Comparison of ENCODE assay signal across 9 mouse cellular contexts in genomic region chr19:4697721-4698120, GRCm38 (mm10). TPM values are rescaled to one million over a fixed set of nuclear protein-coding genes. Genes with fewer than 3 reads are reported as not detected.
DNase-seq lines count a peak whose midpoint lies in the region; ATAC-seq and TF ChIP-seq lines count a peak whose summit lies in the region.
"Had no signal": no experiment of that assay in that cellular context is flagged by ENCODE, and none has a peak within 500 bp of the region (broad histone marks: within the 10 kb centered on the region; RNA-seq: fewer than 3 reads in every experiment).

No protein-coding gene starts in this region.

- no peak for ATAC-seq in heart, embryonic 16.5 days (replicated peaks; ENCODE audit: extremely low read depth, insufficient read depth, low FRiP score)
- ATAC-seq in hindbrain, embryonic 13.5 days (ENCODE audit: low FRiP score): peak; percentile 57
- peak; percentile 63; the same call in 1 of the 2 replicates for ATAC-seq in midbrain, embryonic 13.5 days
- no peak for ATAC-seq in CD4-positive, CD25-positive, alpha-beta regulatory T cell, adult 4 months

- no peak for TF ChIP-seq EP300 in heart, adult 2 months (IDR thresholded peaks at IDR 0.05; ENCODE audit: insufficient read depth, low read depth, low read length)

- no peak for DNase-seq in heart, adult 2 months
- peak; percentile 51 to 58 for DNase-seq in cerebellum, postnatal 14 days
- DNase-seq in ovary, postnatal 36 days (ENCODE audit: low spot score): no peak
- no peak for DNase-seq in left cerebral cortex, postnatal 25 days (ENCODE audit: low spot score in 2 of 2)

- no peaks in the 10 kb centered on the region for H3K4me1 ChIP-seq in heart, embryonic 16.5 days (ENCODE audit: control insufficient read depth, insufficient read depth, low read length)
- H3K4me1 ChIP-seq in heart, adult 2 months (ENCODE audit: control insufficient read depth, insufficient read depth, low read length): peaks cover 2% of the 10 kb centered on the region; the same call in 1 of the 2 replicates
- H3K4me1 ChIP-seq in hindbrain, embryonic 13.5 days (replicated peaks): peaks cover 15% of the 10 kb centered on the region
- H3K4me1 ChIP-seq in midbrain, embryonic 13.5 days (replicated peaks): peaks cover 10% of the 10 kb centered on the region

- no peaks in the 10 kb centered on the region for H3K9me3 ChIP-seq in heart, embryonic 16.5 days (replicated peaks; ENCODE audit: control insufficient read depth, low read length)
- no peaks in the 10 kb centered on the region for H3K9me3 ChIP-seq in hindbrain, embryonic 13.5 days
- no peaks in the 10 kb centered on the region for H3K9me3 ChIP-seq in midbrain, embryonic 13.5 days

- H3K79me2 ChIP-seq in heart, adult 2 months (replicated peaks; ENCODE audit: control insufficient read depth, insufficient read depth, low read length): no peaks in the 10 kb centered on the region

- 74% methylated on average over 9 of the region's 9 CpGs for whole genome bisulfite sequencing in heart, embryonic 16.5 days
- WGBS in heart, adult 2 months: 71% methylated on average over 9 of the region's 9 CpGs
- WGBS in hindbrain, embryonic 13.5 days: 74% methylated on average over 9 of the region's 9 CpGs
- WGBS in midbrain, embryonic 13.5 days: 77% methylated on average over 9 of the region's 9 CpGs

- no peak for TF ChIP-seq CTCF in heart, adult 2 months (IDR thresholded peaks at IDR 0.05)

- no peak overlapping the region; the same call in 1 of the 2 replicates for H3K4me3 ChIP-seq in heart, embryonic 16.5 days (ENCODE audit: low read length)
- no peak overlapping the region; the same call in 1 of the 2 replicates for H3K4me3 ChIP-seq in heart, adult 2 months
- peak overlapping the region; percentile 49 for H3K4me3 ChIP-seq in hindbrain, embryonic 13.5 days
- peak overlapping the region; percentile 63 for H3K4me3 ChIP-seq in midbrain, embryonic 13.5 days (replicated peaks)

- peaks cover 49% of the 10 kb centered on the region for H3K27me3 ChIP-seq in heart, embryonic 16.5 days (ENCODE audit: control insufficient read depth, insufficient read depth, low read length)
- H3K27me3 ChIP-seq in heart, adult 2 months (ENCODE audit: control insufficient read depth, insufficient read depth, low read length): peaks cover 2% of the 10 kb centered on the region; the same call in 1 of the 2 replicates
- peaks cover 38% of the 10 kb centered on the region for H3K27me3 ChIP-seq in hindbrain, embryonic 13.5 days
- H3K27me3 ChIP-seq in midbrain, embryonic 13.5 days: peaks cover 46% of the 10 kb centered on the region

- no peaks in the 10 kb centered on the region for H3K36me3 ChIP-seq in heart, embryonic 16.5 days (ENCODE audit: control insufficient read depth, insufficient read depth)
- H3K36me3 ChIP-seq in heart, adult 2 months (ENCODE audit: control insufficient read depth, insufficient read depth, low read length): no peaks in the 10 kb centered on the region
- no peaks in the 10 kb centered on the region for H3K36me3 ChIP-seq in hindbrain, embryonic 13.5 days
- no peaks in the 10 kb centered on the region for H3K36me3 ChIP-seq in midbrain, embryonic 13.5 days

- intact Hi-C loops in heart, adult 2 months (cut with DNase I): no loop called here
- intact Hi-C loops in left cerebral cortex, postnatal 25 days (cut with DNase I): loop anchor here (1.0 to 5.0 kb wide), 3 partner anchors 14 to 215 kb away; partner anchors contain the start of gene Sptbn2

- no peak overlapping the region for H3K27ac ChIP-seq in heart, embryonic 16.5 days (ENCODE audit: low read length)
- H3K27ac ChIP-seq in heart, adult 2 months: no peak overlapping the region
- peak overlapping the region; percentile 79 for H3K27ac ChIP-seq in hindbrain, embryonic 13.5 days
- H3K27ac ChIP-seq in midbrain, embryonic 13.5 days: peak overlapping the region; percentile 74; the same call in 1 of the 2 replicates

- no peak overlapping the region for H3K9ac ChIP-seq in heart, embryonic 16.5 days (ENCODE audit: low read length)
- no peak overlapping the region for H3K9ac ChIP-seq in heart, adult 2 months (ENCODE audit: low read depth, low read length)
- peak overlapping the region; percentile 74 for H3K9ac ChIP-seq in hindbrain, embryonic 13.5 days
- peak overlapping the region; percentile 77 for H3K9ac ChIP-seq in midbrain, embryonic 13.5 days (replicated peaks)

- peak overlapping the region; percentile 80 for H3K4me2 ChIP-seq in heart, embryonic 16.5 days (ENCODE audit: low read depth, low read length)
- H3K4me2 ChIP-seq in hindbrain, embryonic 13.5 days: peak overlapping the region; percentile 56
- H3K4me2 ChIP-seq in midbrain, embryonic 13.5 days (replicated peaks): peak overlapping the region; percentile 71

- no peak for TF ChIP-seq POLR2A in heart, adult 2 months (IDR thresholded peaks at IDR 0.05; ENCODE audit: insufficient read depth, low read depth, low read length)

RNA-seq across cellular contexts. Expression of gene Gm960, which starts 0.7 kb away (rescaled TPM):
- 0.62 and 0.66 TPM in 2 replicates for polyA plus RNA-seq in heart, embryonic 16.5 days (2015; fragmentation: Nextera tagmentation; extraction: Ambion mirVana)
- not detected for total RNA-seq in heart, adult 2 months (2021)
- not detected in 2 replicates for polyA plus RNA-seq in heart, adult 2 months (2012; rRNA removed)
- 3.8 and 4.3 TPM in 2 replicates for polyA plus RNA-seq in hindbrain, embryonic 13.5 days (2015; fragmentation: Nextera tagmentation; extraction: Ambion mirVana)
- 3.8 and 5.0 TPM in 2 replicates for polyA plus RNA-seq in midbrain, embryonic 13.5 days (2015; fragmentation: Nextera tagmentation; extraction: Ambion mirVana)
- polyA plus RNA-seq in CD4-positive, CD25-positive, alpha-beta regulatory T cell, adult 4 months (2017; shearing (Covaris generic)): not detected
- total RNA-seq in left cerebral cortex, postnatal 25 days (2021): 1 to 10 TPM; 1.1 to 1.3 TPM
- polyA plus RNA-seq: large intestine, adult 2 months had no signal

RNA-seq across cellular contexts. Expression of gene Sptbn2, which starts 13.2 kb away (rescaled TPM):
- 0.14 and 0.31 TPM in 2 replicates for polyA plus RNA-seq in heart, embryonic 16.5 days (2015; fragmentation: Nextera tagmentation; extraction: Ambion mirVana)
- total RNA-seq in heart, adult 2 months (2021): under 1 TPM; 0.23 to 0.27 TPM
- polyA plus RNA-seq in heart, adult 2 months (2012; rRNA removed): 0.18 and 0.20 TPM in 2 replicates
- polyA plus RNA-seq in hindbrain, embryonic 13.5 days (2015; fragmentation: Nextera tagmentation; extraction: Ambion mirVana): 30.0 and 33.3 TPM in 2 replicates
- 29.8 and 31.9 TPM in 2 replicates for polyA plus RNA-seq in midbrain, embryonic 13.5 days (2015; fragmentation: Nextera tagmentation; extraction: Ambion mirVana)
- polyA plus RNA-seq in CD4-positive, CD25-positive, alpha-beta regulatory T cell, adult 4 months (2017; shearing (Covaris generic)): under 1 TPM; 0.13 to 0.18 TPM
- total RNA-seq in left cerebral cortex, postnatal 25 days (2021): 100 to 1,000 TPM; 659 to 669 TPM

RNA-seq across cellular contexts. Expression of gene Rbm4b, which starts 58.6 kb away (rescaled TPM):
- polyA plus RNA-seq in heart, embryonic 16.5 days (2015; fragmentation: Nextera tagmentation; extraction: Ambion mirVana): 34.1 and 38.0 TPM in 2 replicates
- total RNA-seq in heart, adult 2 months (2021): 1 to 10 TPM; 6.3 to 6.5 TPM
- polyA plus RNA-seq in heart, adult 2 months (2012; rRNA removed): 5.1 and 6.9 TPM in 2 replicates
- polyA plus RNA-seq in hindbrain, embryonic 13.5 days (2015; fragmentation: Nextera tagmentation; extraction: Ambion mirVana): 188 and 189 TPM in 2 replicates
- polyA plus RNA-seq in midbrain, embryonic 13.5 days (2015; fragmentation: Nextera tagmentation; extraction: Ambion mirVana): 220 TPM in 2 replicates
- 100 to 1,000 TPM; 105 to 151 TPM for polyA plus RNA-seq in CD4-positive, CD25-positive, alpha-beta regulatory T cell, adult 4 months (2017; shearing (Covaris generic))
- 10 to 100 TPM; 16.5 to 18.9 TPM for total RNA-seq in left cerebral cortex, postnatal 25 days (2021)

Comparison
In these comparisons a context has a peak if more than half of its experiments do, and no peak if none do; other contexts are left out.
1. ATAC-seq: peak in hindbrain, embryonic 13.5 days (single experiment) and midbrain, embryonic 13.5 days (single experiment); none in heart, embryonic 16.5 days (single experiment) and CD4-positive, CD25-positive, alpha-beta regulatory T cell, adult 4 months (single experiment).
2. H3K27ac ChIP-seq: peak in hindbrain, embryonic 13.5 days (single experiment) and midbrain, embryonic 13.5 days (single experiment); none in heart, embryonic 16.5 days (single experiment) and heart, adult 2 months (single experiment).
3. H3K4me3 ChIP-seq: peak in hindbrain, embryonic 13.5 days (single experiment) and midbrain, embryonic 13.5 days (single experiment); none in heart, embryonic 16.5 days (single experiment) and heart, adult 2 months (single experiment).
4. H3K9ac ChIP-seq: peak in hindbrain, embryonic 13.5 days (single experiment) and midbrain, embryonic 13.5 days (single experiment); none in heart, embryonic 16.5 days (single experiment) and heart, adult 2 months (single experiment).
5. DNase-seq: peak in cerebellum, postnatal 14 days (2 of 2); none in heart, adult 2 months (0 of 2), ovary, postnatal 36 days (single experiment) and left cerebral cortex, postnatal 25 days (0 of 2).
6. RNA of gene Sptbn2, which starts 13.2 kb away (polyA plus RNA-seq): 29.8 to 31.9 TPM in midbrain, embryonic 13.5 days and 30.0 to 33.3 TPM in hindbrain, embryonic 13.5 days; 0.18 to 0.20 TPM in heart, adult 2 months, 0.13 to 0.18 TPM in CD4-positive, CD25-positive, alpha-beta regulatory T cell, adult 4 months and 0.14 to 0.31 TPM in heart, embryonic 16.5 days; every median in the first group is over 10 times any median in the second.
7. Peak in every context shown above with its lines, with median percentiles within 50 percentile points of each other: H3K4me2 ChIP-seq.